Mouse (Mus musculus): Measurements from ENCODE around the gene Chst3. TPM values are rescaled to one million over a fixed set of nuclear protein-coding genes. Genes with fewer than 3 reads are reported as not detected.
"Not testable (repeated sequence)": the region's sequence is repeated elsewhere in the genome, so short reads cannot be mapped to it uniquely, and the experiment has no call there.

Chst3 gene
- polyA plus RNA-seq, 1 experiment from 2014 or later = 1.3 TPM

DNA sequence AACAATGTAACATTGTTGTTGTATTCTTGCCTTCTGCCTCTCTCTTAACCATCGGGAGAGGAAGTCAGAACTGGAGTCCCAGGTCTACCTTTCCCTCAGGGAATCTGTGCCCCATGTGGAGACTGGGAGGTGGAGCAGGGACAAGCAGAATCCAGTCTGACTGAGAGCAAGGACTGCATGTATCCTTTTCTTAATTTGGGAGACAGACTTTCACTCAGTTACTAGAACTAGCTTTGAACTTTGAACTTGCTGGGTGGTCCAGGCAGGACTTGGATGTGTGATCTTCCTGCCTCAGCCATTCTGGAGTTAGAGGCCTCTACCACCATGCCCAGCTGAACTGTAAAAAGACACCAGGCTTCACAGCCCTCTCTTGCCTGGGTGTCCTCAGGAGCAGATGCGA is 5.5 kb upstream of the Chst3 start:
- no peaks in the 10 kb centered on the region for H3K4me1 ChIP-seq (ENCODE audit: control insufficient read depth, insufficient read depth, low read length)
- no peak overlapping the region for H3K4me2 ChIP-seq (ENCODE audit: low read depth, severe bottlenecking)
- no peaks in the 10 kb centered on the region for H3K27me3 ChIP-seq (ENCODE audit: control insufficient read depth, insufficient read depth, low read length)
- no peak for ATAC-seq (ENCODE audit: insufficient number of reproducible peaks, low FRiP score, low TSS enrichment, low read depth)
- H3K9me3 ChIP-seq (ENCODE audit: control insufficient read depth, low read length) = no peaks in the 10 kb centered on the region
- no peak for DNase-seq (ENCODE audit: low spot score)
- WGBS = 71% methylated on average over 2 of the region's 2 CpGs
- no peak overlapping the region for H3K9ac ChIP-seq (ENCODE audit: low read length)
- no peaks in the 10 kb centered on the region for H3K36me3 ChIP-seq (ENCODE audit: control insufficient read depth, insufficient read depth, low read length)
- H3K27ac ChIP-seq (replicated peaks; ENCODE audit: low read depth, low read length) = no peak overlapping the region
- H3K4me3 ChIP-seq (ENCODE audit: low read depth, low read length) = no peak overlapping the region

DNA sequence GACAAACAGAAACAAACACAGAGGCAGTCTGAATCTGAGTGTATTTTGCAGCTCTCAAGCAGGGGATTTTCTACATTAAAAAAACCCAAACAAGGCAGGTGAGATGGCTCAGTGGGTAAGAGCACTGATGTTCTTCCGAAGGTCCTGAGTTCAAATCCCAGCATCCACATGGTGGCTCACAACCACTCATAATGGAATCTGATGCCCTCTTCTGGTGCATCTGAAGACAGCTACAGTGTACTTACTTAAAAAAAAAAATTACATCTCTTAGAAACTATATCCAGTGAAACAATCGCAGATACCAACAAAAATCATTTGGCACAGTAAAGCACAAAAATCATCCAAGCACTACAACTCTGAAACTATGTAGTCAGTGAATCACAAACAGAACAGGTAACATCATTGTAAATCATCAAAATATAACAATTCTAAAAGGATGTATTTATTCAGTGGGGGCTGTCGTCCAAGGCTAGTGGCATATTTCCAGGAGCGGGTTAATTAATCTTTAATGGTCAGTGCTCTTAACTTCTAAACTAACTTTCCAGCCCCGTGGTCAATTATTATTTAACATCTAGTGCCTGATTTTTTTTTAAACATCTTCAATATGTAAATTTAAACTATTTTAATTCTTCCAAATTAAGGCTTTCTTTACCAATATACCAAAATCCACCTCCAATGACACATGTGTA is 2.7 kb upstream of the Chst3 start:
- not testable (repeated sequence) for DNase-seq (ENCODE audit: low spot score); H3K4me2 ChIP-seq (ENCODE audit: low read depth, severe bottlenecking); H3K9me3 ChIP-seq (ENCODE audit: control insufficient read depth, low read length); ATAC-seq (ENCODE audit: insufficient number of reproducible peaks, low FRiP score, low TSS enrichment, low read depth); H3K27ac ChIP-seq (replicated peaks; ENCODE audit: low read depth, low read length); H3K9ac ChIP-seq (ENCODE audit: low read length); H3K27me3 ChIP-seq (ENCODE audit: control insufficient read depth, insufficient read depth, low read length); H3K36me3 ChIP-seq (ENCODE audit: control insufficient read depth, insufficient read depth, low read length); H3K4me3 ChIP-seq (ENCODE audit: low read depth, low read length); H3K4me1 ChIP-seq (ENCODE audit: control insufficient read depth, insufficient read depth, low read length)
- WGBS = 90% methylated on average over 5 of the region's 5 CpGs

DNA sequence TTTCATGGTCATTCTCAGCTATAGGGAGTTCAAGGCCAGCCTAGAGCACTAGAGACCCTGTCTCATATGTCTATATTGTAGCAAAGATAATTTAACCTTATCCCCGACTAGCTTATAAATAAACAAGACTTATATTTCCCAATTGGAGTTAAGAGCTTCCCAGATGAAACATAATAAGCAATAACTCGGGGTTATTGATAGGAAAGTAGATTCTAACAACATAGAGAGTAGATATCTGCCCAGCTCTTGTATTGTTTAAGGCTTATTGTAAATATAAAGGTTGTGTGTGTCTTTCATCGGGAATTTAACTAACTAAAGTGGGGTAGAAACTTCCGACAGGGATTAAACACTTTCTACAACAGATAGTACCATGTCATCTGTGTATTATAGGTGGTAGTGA is 1.5 kb upstream of the Chst3 start:
- Histone ChIP-seq H3K4me3 (ENCODE audit: low read depth, low read length) (no peak overlapping the region), H3K4me2 (ENCODE audit: low read depth, severe bottlenecking) (no peak overlapping the region), H3K27me3 (ENCODE audit: control insufficient read depth, insufficient read depth, low read length) (no peaks in the 10 kb centered on the region), H3K9ac (ENCODE audit: low read length) (no peak overlapping the region), H3K4me1 (ENCODE audit: control insufficient read depth, insufficient read depth, low read length) (no peaks in the 10 kb centered on the region), H3K9me3 (ENCODE audit: control insufficient read depth, low read length) (no peaks in the 10 kb centered on the region), H3K27ac (replicated peaks; ENCODE audit: low read depth, low read length) (no peak overlapping the region), H3K36me3 (ENCODE audit: control insufficient read depth, insufficient read depth, low read length) (no peaks in the 10 kb centered on the region)
- no peak for ATAC-seq (ENCODE audit: insufficient number of reproducible peaks, low FRiP score, low TSS enrichment, low read depth)
- no peak for DNase-seq (ENCODE audit: low spot score)
- 86% methylated on average over 4 of the region's 4 CpGs for WGBS

- no peaks in the 10 kb centered on the region for H3K9me3 ChIP-seq (ENCODE audit: control insufficient read depth, low read length)
- no peak for DNase-seq (ENCODE audit: low spot score)
- no peaks in the 10 kb centered on the region for H3K27me3 ChIP-seq (ENCODE audit: control insufficient read depth, insufficient read depth, low read length)
- H3K4me1 ChIP-seq (ENCODE audit: control insufficient read depth, insufficient read depth, low read length) = no peaks in the 10 kb centered on the region
- H3K4me2 ChIP-seq (ENCODE audit: low read depth, severe bottlenecking) = no peak overlapping the region
- 73% methylated on average over 5 of the region's 5 CpGs for WGBS
- H3K27ac ChIP-seq (replicated peaks; ENCODE audit: low read depth, low read length) = no peak overlapping the region
- ATAC-seq (ENCODE audit: insufficient number of reproducible peaks, low FRiP score, low TSS enrichment, low read depth) = no peak
- no peak overlapping the region for H3K4me3 ChIP-seq (ENCODE audit: low read depth, low read length)
- H3K9ac ChIP-seq (ENCODE audit: low read length) = no peak overlapping the region
- no peaks in the 10 kb centered on the region for H3K36me3 ChIP-seq (ENCODE audit: control insufficient read depth, insufficient read depth, low read length)
Observed at GRCm38 (mm10) chr10:60220042-60220523, 1.0 kb upstream of the Chst3 start.

DNA sequence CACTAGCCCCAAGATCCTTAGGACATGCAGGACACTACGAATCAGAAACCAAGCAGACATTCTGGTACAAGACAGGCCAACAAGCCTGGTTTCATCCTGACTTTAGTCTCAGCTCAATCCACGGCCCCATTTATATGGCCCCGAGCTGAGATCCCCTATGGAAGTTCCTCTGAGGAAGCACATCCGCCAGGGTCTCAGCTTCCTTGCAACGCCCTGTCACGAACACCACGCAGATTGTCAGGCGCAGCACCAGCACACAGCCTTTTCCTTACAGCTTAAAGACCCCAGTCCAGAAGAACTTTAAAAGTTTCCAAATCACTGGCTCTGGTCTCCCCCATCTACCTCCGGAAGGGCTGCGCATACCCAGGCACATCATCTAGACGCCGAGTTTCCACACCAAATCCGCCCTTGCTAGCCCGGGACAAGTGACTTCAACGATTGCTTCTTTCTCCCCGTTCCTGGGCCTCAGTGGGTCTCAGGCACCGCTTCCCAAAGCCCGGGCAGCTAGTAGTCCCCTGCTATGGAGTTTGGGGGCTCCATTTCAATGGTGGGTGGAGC is 948 bp downstream of the Chst3 start:
- H3K27me3 ChIP-seq (ENCODE audit: control insufficient read depth, insufficient read depth, low read length) = no peaks in the 10 kb centered on the region
- H3K27ac ChIP-seq (replicated peaks; ENCODE audit: low read depth, low read length) = no peak overlapping the region
- H3K4me1 ChIP-seq (ENCODE audit: control insufficient read depth, insufficient read depth, low read length) = 0 out of 2 replicates have a peak, but pooled peaks cover 2% of the 10 kb centered on the region

GRCm38 (mm10) chr10:60216331-60217095 is 2.5 kb downstream of the Chst3 start:
- Histone ChIP-seq H3K9me3 (ENCODE audit: control insufficient read depth, low read length) (no peaks in the 10 kb centered on the region), H3K4me2 (ENCODE audit: low read depth, severe bottlenecking) (no peak overlapping the region), H3K27ac (replicated peaks; ENCODE audit: low read depth, low read length) (no peak overlapping the region), H3K27me3 (ENCODE audit: control insufficient read depth, insufficient read depth, low read length) (no peaks in the 10 kb centered on the region), H3K36me3 (ENCODE audit: control insufficient read depth, insufficient read depth, low read length) (no peaks in the 10 kb centered on the region), H3K4me1 (ENCODE audit: control insufficient read depth, insufficient read depth, low read length) (0 out of 2 replicates have a peak, but pooled peaks cover 2% of the 10 kb centered on the region), H3K9ac (ENCODE audit: low read length) (no peak overlapping the region), H3K4me3 (ENCODE audit: low read depth, low read length) (no peak overlapping the region)
- ATAC-seq (ENCODE audit: insufficient number of reproducible peaks, low FRiP score, low TSS enrichment, low read depth) (no peak), DNase-seq (ENCODE audit: low spot score) (no peak)
- 91% methylated on average over 11 of the region's 11 CpGs for WGBS

More for the DNA sequence above, 948 bp downstream of the Chst3 start:
- no peak for ATAC-seq (ENCODE audit: insufficient number of reproducible peaks, low FRiP score, low TSS enrichment, low read depth)
- H3K9me3 ChIP-seq (ENCODE audit: control insufficient read depth, low read length) = no peaks in the 10 kb centered on the region
- DNase-seq (ENCODE audit: low spot score) = peak; percentile 56
- peak overlapping the region; percentile 90 for H3K4me2 ChIP-seq (ENCODE audit: low read depth, severe bottlenecking)
- WGBS = 7% methylated on average over 18 of the region's 18 CpGs
- peak overlapping the region; percentile 81 for H3K4me3 ChIP-seq (ENCODE audit: low read depth, low read length)
- H3K36me3 ChIP-seq (ENCODE audit: control insufficient read depth, insufficient read depth, low read length) = no peaks in the 10 kb centered on the region
- H3K9ac ChIP-seq (ENCODE audit: low read length) = peak overlapping the region; percentile 88

GRCm38 (mm10) chr10:60215077-60215960 is 3.7 kb downstream of the Chst3 start:
- Histone ChIP-seq H3K4me3 (ENCODE audit: low read depth, low read length) (no peak overlapping the region), H3K4me1 (ENCODE audit: control insufficient read depth, insufficient read depth, low read length) (0 out of 2 replicates have a peak, but pooled peaks cover 2% of the 10 kb centered on the region), H3K27me3 (ENCODE audit: control insufficient read depth, insufficient read depth, low read length) (no peaks in the 10 kb centered on the region), H3K4me2 (ENCODE audit: low read depth, severe bottlenecking) (no peak overlapping the region), H3K9me3 (ENCODE audit: control insufficient read depth, low read length) (no peaks in the 10 kb centered on the region), H3K36me3 (ENCODE audit: control insufficient read depth, insufficient read depth, low read length) (no peaks in the 10 kb centered on the region), H3K27ac (replicated peaks; ENCODE audit: low read depth, low read length) (no peak overlapping the region), H3K9ac (ENCODE audit: low read length) (no peak overlapping the region)
- DNase-seq (ENCODE audit: low spot score) (no peak), ATAC-seq (ENCODE audit: insufficient number of reproducible peaks, low FRiP score, low TSS enrichment, low read depth) (no peak)
- WGBS = 61% methylated on average over 14 of the region's 14 CpGs
